Mouse (Mus musculus): ENCODE data around the gene Adgrl4.

Gene Adgrl4

GRCm38 (mm10) chr3:151437693-151438092 is at the start of gene Adgrl4:
Gene Adgrl4, plus strand, starts transcription at chr3:151437887.
- DNase-seq = no peak

GRCm38 (mm10) chr3:151390912-151391311 is 46.8 kb upstream of the Adgrl4 start:
- no peak for DNase-seq

- DNase-seq = no peak
These were observed 44.8 kb upstream of the Adgrl4 start for GRCm38 (mm10) chr3:151392891-151393290.

- DNase-seq = no peak
These were observed 44.4 kb upstream of the Adgrl4 start for GRCm38 (mm10) chr3:151393330-151393729.

GRCm38 (mm10) chr3:151399270-151399669 is 38.4 kb upstream of the Adgrl4 start:
- no peak for DNase-seq

GRCm38 (mm10) chr3:151411031-151411430 is 26.7 kb upstream of the Adgrl4 start:
- DNase-seq = no peak

- no peak for DNase-seq
These were observed 26.2 kb upstream of the Adgrl4 start for GRCm38 (mm10) chr3:151411488-151411887.

GRCm38 (mm10) chr3:151416931-151417330 is 20.8 kb upstream of the Adgrl4 start:
- no peak for DNase-seq

GRCm38 (mm10) chr3:151417688-151418572 is 19.8 kb upstream of the Adgrl4 start:
- no peak for DNase-seq

- no peak for DNase-seq
These were observed 13.1 kb upstream of the Adgrl4 start for GRCm38 (mm10) chr3:151424326-151425207.

GRCm38 (mm10) chr3:151430106-151430505 is 7.6 kb upstream of the Adgrl4 start:
- DNase-seq = no peak

- DNase-seq = no peak
These were observed 6.2 kb upstream of the Adgrl4 start for GRCm38 (mm10) chr3:151431507-151431906.

GRCm38 (mm10) chr3:151438364-151438763 is 677 bp downstream of the Adgrl4 start:
- DNase-seq = no peak

GRCm38 (mm10) chr3:151439976-151440375 is 2.3 kb downstream of the Adgrl4 start:
- DNase-seq = no peak

- DNase-seq = no peak
These were observed 4.3 kb downstream of the Adgrl4 start for GRCm38 (mm10) chr3:151442026-151442425.

- no peak for DNase-seq
These were observed 5.8 kb downstream of the Adgrl4 start for GRCm38 (mm10) chr3:151443486-151443885.

- DNase-seq = no peak
These were observed 6.6 kb downstream of the Adgrl4 start for GRCm38 (mm10) chr3:151444284-151444683.

GRCm38 (mm10) chr3:151445936-151446335 is 8.2 kb downstream of the Adgrl4 start:
- no peak for DNase-seq

- no peak for DNase-seq
These were observed 17.5 kb downstream of the Adgrl4 start for GRCm38 (mm10) chr3:151454985-151455701.

GRCm38 (mm10) chr3:151459430-151460190 is 21.9 kb downstream of the Adgrl4 start:
- DNase-seq = no peak

GRCm38 (mm10) chr3:151465215-151465614 is 27.5 kb downstream of the Adgrl4 start:
- no peak for DNase-seq

- no peak for DNase-seq
These were observed 51.2 kb downstream of the Adgrl4 start for GRCm38 (mm10) chr3:151488853-151489252.

Measured in thymus, postnatal 14 days (tissue).